Comparison of ENCODE assay signal across 8 mouse cellular contexts in genomic region chr19:46960101-46961046, GRCm38 (mm10). TPM values are rescaled to one million over a fixed set of nuclear protein-coding genes. Genes with fewer than 3 reads are reported as not detected.
A peak's percentile ranks its signal among the peaks of the same experiment; 100 is the strongest.
DNase-seq lines count a peak whose midpoint lies in the region; ATAC-seq and TF ChIP-seq lines count a peak whose summit lies in the region.

No protein-coding gene starts in this region.

- 0 out of 2 replicates have a peak overlapping the region, but pooled peaks have one; percentile 9 for H3K27ac ChIP-seq in kidney, adult 2 months (ENCODE audit: insufficient read depth, low read depth, low read length)
- H3K27ac ChIP-seq in hindbrain, embryonic 10.5 days, result peak overlapping the region; percentile 91
- peak overlapping the region; percentile 99 for H3K27ac ChIP-seq in midbrain, embryonic 13.5 days

- TF ChIP-seq POLR2A in kidney, adult 2 months (IDR thresholded peaks at IDR 0.05; ENCODE audit: low read depth, low read length), result no peak

- 67% methylated on average over 13 of the region's 13 CpGs for WGBS in kidney, adult 2 months
- WGBS in hindbrain, embryonic 10.5 days, result 79% methylated on average over 13 of the region's 13 CpGs
- 83% methylated on average over 13 of the region's 13 CpGs for WGBS in midbrain, embryonic 13.5 days

- H3K36me3 ChIP-seq in kidney, adult 2 months (ENCODE audit: control insufficient read depth, insufficient read depth, low read length), result no peaks in the 10 kb centered on the region
- H3K36me3 ChIP-seq in G1E (replicated peaks), result peaks cover 37% of the 10 kb centered on the region
- H3K36me3 ChIP-seq in hindbrain, embryonic 10.5 days, result no peaks in the 10 kb centered on the region
- H3K36me3 ChIP-seq in midbrain, embryonic 13.5 days, result no peaks in the 10 kb centered on the region

- ATAC-seq in G1E (ENCODE audit: extremely low read depth, insufficient number of reproducible peaks, low FRiP score, poor library complexity, severe bottlenecking), result no peak
- ATAC-seq in midbrain, embryonic 13.5 days, result no peak

- H3K4me1 ChIP-seq in kidney, adult 2 months (ENCODE audit: control insufficient read depth, insufficient read depth, low read length), result peaks cover 24% of the 10 kb centered on the region; the same call in 1 of the 2 replicates
- peaks cover 58% of the 10 kb centered on the region for H3K4me1 ChIP-seq in G1E (ENCODE audit: insufficient read depth, low read depth, low read length)
- H3K4me1 ChIP-seq in hindbrain, embryonic 10.5 days (replicated peaks), result peaks cover 29% of the 10 kb centered on the region
- peaks cover 28% of the 10 kb centered on the region for H3K4me1 ChIP-seq in midbrain, embryonic 13.5 days (replicated peaks)

- TF ChIP-seq CTCF in kidney, adult 2 months (conservative IDR thresholded peaks at IDR 0.05; ENCODE audit: insufficient read depth, insufficient read length, low read depth, low read length), result no peak
- no peak for TF ChIP-seq CTCF in G1E (IDR thresholded peaks at IDR 0.05; ENCODE audit: low read depth, low read length)

- no peaks in the 10 kb centered on the region for H3K27me3 ChIP-seq in kidney, adult 2 months (replicated peaks; ENCODE audit: control insufficient read depth, insufficient read depth, low read length)
- no peaks in the 10 kb centered on the region for H3K27me3 ChIP-seq in G1E (ENCODE audit: insufficient read depth, low read length)
- H3K27me3 ChIP-seq in hindbrain, embryonic 10.5 days (ENCODE audit: insufficient read depth, poor library complexity, severe bottlenecking), result no peaks in the 10 kb centered on the region
- H3K27me3 ChIP-seq in midbrain, embryonic 13.5 days, result no peaks in the 10 kb centered on the region

- peak overlapping the region; percentile 96; the same call in 1 of the 2 replicates for H3K4me3 ChIP-seq in kidney, adult 2 months (ENCODE audit: insufficient read depth, low read depth, low read length)
- peak overlapping the region; percentile 81 for H3K4me3 ChIP-seq in G1E (ENCODE audit: low read depth, low read length)
- H3K4me3 ChIP-seq in hindbrain, embryonic 10.5 days, result peak overlapping the region; percentile 73
- peak overlapping the region; percentile 78 for H3K4me3 ChIP-seq in midbrain, embryonic 13.5 days (replicated peaks)

- H3K9me3 ChIP-seq in G1E (replicated peaks), result no peaks in the 10 kb centered on the region
- no peaks in the 10 kb centered on the region for H3K9me3 ChIP-seq in hindbrain, embryonic 10.5 days
- no peaks in the 10 kb centered on the region for H3K9me3 ChIP-seq in midbrain, embryonic 13.5 days

- peak overlapping the region; percentile 72 for H3K4me2 ChIP-seq in midbrain, embryonic 13.5 days (replicated peaks)

- peak overlapping the region; percentile 93 for H3K9ac ChIP-seq in midbrain, embryonic 13.5 days (replicated peaks)

- DNase-seq in kidney, adult 2 months, result no peak
- no peak for DNase-seq in kidney, adult 18-20 months
- DNase-seq in G1E (ENCODE audit: low spot score), result no peak
- no peak for DNase-seq in hindbrain, embryonic 10.5 days (ENCODE audit: low spot score)
- no peak for DNase-seq in layer of hippocampus, adult 8-10 months (ENCODE audit: low spot score in 2 of 2)
- DNase-seq in lung, postnatal 4 days, result no peak
- no peak for DNase-seq in urinary bladder, postnatal 25 days (ENCODE audit: low spot score)

RNA-seq across cellular contexts. Expression of gene Ina, which starts 54.1 kb away (rescaled TPM):
- polyA plus RNA-seq in kidney, adult 2 months (2012; rRNA removed), result 0.11 and 0.31 TPM in 2 replicates
- total RNA-seq in G1E (2014; fragmentation: Nextera tagmentation) (not detected in 2 replicates), G1E (2017) (0.11 and 0.12 TPM in 2 replicates)
- not detected in 2 replicates for polyA plus RNA-seq in G1E (2012)
- 75.7 and 248 TPM in 2 replicates for polyA plus RNA-seq in hindbrain, embryonic 10.5 days (2016; fragmentation: Nextera tagmentation; extraction: Ambion mirVana)
- polyA plus RNA-seq in midbrain, embryonic 13.5 days (2015; fragmentation: Nextera tagmentation; extraction: Ambion mirVana), result 481 and 511 TPM in 2 replicates
- total RNA-seq in layer of hippocampus, adult 8-10 months (2022), result 100 to 1,000 TPM; 144 to 177 (median 163) TPM

RNA-seq across cellular contexts. Expression of gene Nt5c2, which starts 54.6 kb away (rescaled TPM):
- 32.2 and 36.3 TPM in 2 replicates for polyA plus RNA-seq in kidney, adult 2 months (2012; rRNA removed)
- 148 TPM in 2 replicates for total RNA-seq in G1E (2014; fragmentation: Nextera tagmentation)
- total RNA-seq in G1E (2017), result 136 and 158 TPM in 2 replicates
- polyA plus RNA-seq in G1E (2012), result 7.2 and 17.0 TPM in 2 replicates
- 65.1 and 69.6 TPM in 2 replicates for polyA plus RNA-seq in hindbrain, embryonic 10.5 days (2016; fragmentation: Nextera tagmentation; extraction: Ambion mirVana)
- polyA plus RNA-seq in midbrain, embryonic 13.5 days (2015; fragmentation: Nextera tagmentation; extraction: Ambion mirVana), result 96.0 and 97.2 TPM in 2 replicates
- total RNA-seq in layer of hippocampus, adult 8-10 months (2022), result 100 to 1,000 TPM in 1 of 4 experiments, 10 to 100 TPM in 3; 72.5 to 101 (median 83.1) TPM

Comparison
In these comparisons a context has a peak if more than half of its experiments do, and no peak if none do; other contexts are left out.
1. H3K27ac ChIP-seq: peak in every context shown above with its lines; median percentile 99 in midbrain, embryonic 13.5 days; 91 in hindbrain, embryonic 10.5 days; 9 in kidney, adult 2 months.
2. RNA of gene Ina, which starts 54.1 kb away (polyA plus RNA-seq): 481 to 511 TPM in midbrain, embryonic 13.5 days and 75.7 to 248 TPM in hindbrain, embryonic 10.5 days; 0.11 to 0.31 TPM in kidney, adult 2 months and not detected in G1E; every median in the first group is over 10 times any median in the second.
3. Peak in every context shown above with its lines, with median percentiles within 50 percentile points of each other: H3K4me3 ChIP-seq.